Mouse (Mus musculus): ENCODE results near the gene Krtap1-4.

DNA sequence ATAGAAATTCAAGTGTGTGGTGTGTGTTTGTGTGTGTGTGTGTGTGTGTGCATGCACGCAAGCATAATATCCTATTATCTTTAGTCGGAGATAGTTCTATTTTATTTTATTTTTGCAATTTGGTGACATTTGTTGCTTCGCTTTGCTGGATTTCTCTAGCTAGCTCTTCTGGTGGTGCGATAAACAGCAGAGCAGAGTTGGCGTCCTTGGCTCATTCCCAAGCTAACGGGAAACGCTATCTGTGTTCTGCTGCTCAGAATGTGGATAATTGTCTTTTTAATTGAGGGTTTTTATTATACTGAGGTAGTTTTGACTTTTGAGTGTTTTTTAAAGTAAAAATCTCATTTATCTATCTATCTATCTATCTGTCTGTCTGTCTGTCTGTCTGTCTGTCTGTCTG is 1.6 kb upstream of the Krtap1-4 start:
- TF ChIP-seq MAFK (IDR thresholded peaks at IDR 0.05; ENCODE audit: insufficient read depth, low read depth, low read length) = no peak
- no peak for TF ChIP-seq HCFC1 (IDR thresholded peaks at IDR 0.05; ENCODE audit: borderline replicate concordance, insufficient read depth, low read length)
- no peak for TF ChIP-seq ZC3H11A (IDR thresholded peaks at IDR 0.05; ENCODE audit: borderline replicate concordance, low read depth, low read length)
- no peak for TF ChIP-seq ZNF384 (IDR thresholded peaks at IDR 0.05; ENCODE audit: low read depth, low read length)

All from ES-E14 (cell line).